Mouse (Mus musculus): ENCODE data around the gene Zfp941. TPM values are rescaled to one million over a fixed set of nuclear protein-coding genes. Genes with fewer than 3 reads are reported as not detected.

Gene Zfp941
- total and polyA plus RNA-seq, 3 experiments: 0.34 TPM; not detected in 2

- no peak within 1 kb of the TSS for H3K9ac ChIP-seq (ENCODE audit: insufficient read depth, low read depth)
- no peak within 1 kb of the TSS for H3K4me3 ChIP-seq (replicated peaks in 1 of 3; ENCODE audit: low read depth in 2 of 3, low read length in 2 of 3, poor library complexity in 1 of 3)
- TF ChIP-seq NRF1 (IDR thresholded peaks at IDR 0.05; ENCODE audit: low read depth, low read length) (no peak), TBP (conservative IDR thresholded peaks at IDR 0.05; ENCODE audit: low read depth, low read length) (no peak), ZKSCAN1 (IDR thresholded peaks at IDR 0.05; ENCODE audit: borderline replicate concordance, low read depth, low read length) (no peak), JUN (IDR thresholded peaks at IDR 0.05; ENCODE audit: insufficient read depth, low read depth, low read length) (no peak), UBTF (IDR thresholded peaks at IDR 0.05; ENCODE audit: low read depth, low read length) (no peak), USF2 (conservative IDR thresholded peaks at IDR 0.05; ENCODE audit: low read depth, low read length) (no peak), JUND (conservative IDR thresholded peaks at IDR 0.05; ENCODE audit: low read depth, low read length) (no peak), POLR2A (IDR thresholded peaks at IDR 0.05; ENCODE audit: low read depth, low read length) (no peak), NELFE (IDR thresholded peaks at IDR 0.05; ENCODE audit: low read depth, low read length) (no peak), CTCF (conservative IDR thresholded peaks at IDR 0.05 in 1 of 2, IDR thresholded peaks at IDR 0.05 in 1 of 2; ENCODE audit: low read depth in 2 of 2, low read length in 2 of 2) (no peak)
- H3K4me1 ChIP-seq (ENCODE audit: control insufficient read depth in 1 of 2, insufficient read depth in 2 of 2): no peaks in the 10 kb centered on the region
- no peak for DNase-seq (ENCODE audit: extremely low read depth)
- no peaks in the 10 kb centered on the region for H3K36me3 ChIP-seq (replicated peaks in 1 of 2; ENCODE audit: control insufficient read depth in 1 of 2, insufficient read depth in 1 of 2, low read length in 1 of 2)
- no peak within 1 kb of the TSS for H3K27ac ChIP-seq (ENCODE audit: insufficient read depth, low read depth)
- H3K4me2 ChIP-seq (ENCODE audit: insufficient read depth, low read depth, poor library complexity, severe bottlenecking): no peak within 1 kb of the TSS
- no peaks in the 10 kb centered on the region for H3K79me2 ChIP-seq (replicated peaks; ENCODE audit: control insufficient read depth, extremely low read depth, insufficient read depth, poor library complexity, severe bottlenecking)
- peaks cover 80% of the 10 kb centered on the region for H3K27me3 ChIP-seq (replicated peaks)
- dilution Hi-C loops (cut with MboI; ENCODE audit: extremely low pct_ligation_motif_present, extremely low pct_unique_long_range_greater_than_20kb, low sequenced_read_pairs): no loop called here
- in situ Hi-C loops (cut with MboI; ENCODE audit: low pct_ligation_motif_present, low pct_unique_long_range_greater_than_20kb, low sequenced_read_pairs): loop anchor here (25.0 kb wide), 1 partner anchor 748 kb away; the partner anchor contains the start of genes Caly and Prap1
- no peaks in the 10 kb centered on the region for H3K9me3 ChIP-seq (replicated peaks; ENCODE audit: low read length)
These were observed 13.2 kb upstream of the Zfp941 start, which contains the start of gene Urah for GRCm38 (mm10) chr7:140834968-140835757. Gene Urah (plus strand): TSS chr7:140835018.

- H3K9me3 ChIP-seq (replicated peaks; ENCODE audit: low read length): no peaks in the 10 kb centered on the region
- H3K27ac ChIP-seq (ENCODE audit: insufficient read depth, low read depth): no peak overlapping the region
- TF ChIP-seq TBP (conservative IDR thresholded peaks at IDR 0.05; ENCODE audit: low read depth, low read length) (no peak), EP300 (IDR thresholded peaks at IDR 0.05; ENCODE audit: low read length) (no peak), ZMIZ1 (IDR thresholded peaks at IDR 0.05; ENCODE audit: low read depth, low read length) (no peak), GABPA (IDR thresholded peaks at IDR 0.05; ENCODE audit: insufficient replicate concordance, low read depth, low read length) (no peak), RAD21 (IDR thresholded peaks at IDR 0.05; ENCODE audit: low read depth, low read length) (no peak), ZC3H11A (IDR thresholded peaks at IDR 0.05; ENCODE audit: low read depth, low read length) (no peak), MAFK (IDR thresholded peaks at IDR 0.05; ENCODE audit: insufficient replicate concordance, low read length) (no peak), JUND (conservative IDR thresholded peaks at IDR 0.05; ENCODE audit: low read depth, low read length) (no peak), JUN (IDR thresholded peaks at IDR 0.05; ENCODE audit: insufficient read depth, low read depth, low read length) (no peak), PAX5 (IDR thresholded peaks at IDR 0.05; ENCODE audit: low read length) (no peak)
- in situ Hi-C loops (cut with MboI; ENCODE audit: low pct_ligation_motif_present, low pct_unique_long_range_greater_than_20kb, low sequenced_read_pairs) (loop anchor here (25.0 kb wide), 1 partner anchor 746 kb away; the partner anchor contains the start of genes Caly and Prap1), dilution Hi-C loops (cut with MboI; ENCODE audit: extremely low pct_ligation_motif_present, extremely low pct_unique_long_range_greater_than_20kb, low sequenced_read_pairs) (no loop called here)
- peaks cover 77% of the 10 kb centered on the region for H3K27me3 ChIP-seq (replicated peaks)
- no peak overlapping the region for H3K4me2 ChIP-seq (ENCODE audit: insufficient read depth, low read depth, poor library complexity, severe bottlenecking)
- H3K4me3 ChIP-seq (replicated peaks in 1 of 3; ENCODE audit: low read depth in 2 of 3, low read length in 2 of 3, poor library complexity in 1 of 3): no peak overlapping the region
- no peak for DNase-seq (ENCODE audit: extremely low read depth)
- H3K79me2 ChIP-seq (replicated peaks; ENCODE audit: control insufficient read depth, extremely low read depth, insufficient read depth, poor library complexity, severe bottlenecking): no peaks in the 10 kb centered on the region
- H3K9ac ChIP-seq (ENCODE audit: insufficient read depth, low read depth): no peak overlapping the region
- H3K36me3 ChIP-seq (replicated peaks in 1 of 2; ENCODE audit: control insufficient read depth in 1 of 2, insufficient read depth in 1 of 2, low read length in 1 of 2): no peaks in the 10 kb centered on the region
- no peaks in the 10 kb centered on the region for H3K4me1 ChIP-seq (ENCODE audit: control insufficient read depth in 1 of 2, insufficient read depth in 2 of 2)
These were observed 11.4 kb upstream of the Zfp941 start for GRCm38 (mm10) chr7:140833341-140833740.

All from CH12.LX (cell line).